Mouse (Mus musculus): Measurements from ENCODE around the gene Qtrt1. TPM values are rescaled to one million over a fixed set of nuclear protein-coding genes. Genes with fewer than 3 reads are reported as not detected.

The Qtrt1 gene
- total RNA-seq (2021), result 10 to 100 TPM in 1 of 2 experiments, 1 to 10 TPM in 1; 8.5 to 11.2 TPM
- long read RNA-seq, experiment 1, transcript Qtrt1-201 (10 exons, 1,316 nt), result major isoform, 20 of 23 reads
- long read RNA-seq, experiment 1, partial matches to known transcripts, result 1 of 23 reads
- long read RNA-seq, experiment 1, other reads (novel, unspliced or antisense), result 2 of 23 reads
- long read RNA-seq, experiment 2, transcript Qtrt1-201 (10 exons, 1,316 nt), result major isoform, 11 of 13 reads
- long read RNA-seq, experiment 2, partial matches to known transcripts, result 0 of 13 reads
- long read RNA-seq, experiment 2, other reads (novel, unspliced or antisense), result 2 of 13 reads

DNA sequence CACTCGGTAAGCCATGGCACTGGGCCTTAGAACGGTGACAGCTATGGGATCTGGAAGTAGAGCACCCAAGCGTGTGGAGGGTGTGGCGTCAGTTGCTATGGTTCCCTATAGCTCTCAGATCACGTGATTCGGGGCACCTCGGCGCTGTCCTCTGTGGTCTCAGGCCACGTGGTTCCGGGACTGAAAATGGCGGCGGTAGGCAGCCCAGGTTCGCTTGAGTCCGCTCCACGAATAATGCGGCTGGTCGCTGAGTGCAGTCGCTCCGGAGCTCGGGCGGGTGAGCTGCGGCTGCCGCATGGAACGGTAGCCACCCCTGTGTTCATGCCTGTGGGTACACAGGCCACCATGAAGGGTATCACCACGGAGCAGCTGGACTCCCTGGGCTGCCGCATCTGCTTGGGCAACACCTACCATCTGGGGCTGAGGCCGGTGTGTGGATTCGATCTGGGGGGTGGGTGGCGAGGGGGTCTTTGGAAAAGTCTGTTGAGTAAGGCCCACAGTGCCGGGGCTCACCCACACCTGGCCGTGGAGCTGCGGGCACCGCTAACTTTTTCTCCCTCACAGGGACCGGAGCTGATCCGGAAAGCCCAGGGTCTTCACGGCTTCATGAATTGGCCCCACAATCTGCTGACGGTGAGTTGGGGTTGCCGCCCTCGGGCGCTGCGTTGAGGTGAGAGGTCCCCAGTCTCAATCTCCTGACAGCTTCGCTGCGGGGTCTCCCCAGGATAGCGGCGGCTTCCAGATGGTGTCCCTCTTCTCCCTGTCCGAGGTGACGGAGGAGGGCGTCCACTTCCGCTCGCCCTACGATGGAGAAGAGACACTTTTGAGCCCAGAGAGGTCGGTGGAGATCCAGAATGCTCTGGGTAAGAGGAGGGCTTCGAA, at the start of gene Qtrt1:
Gene Qtrt1 (plus strand): TSS at position 169 of the 882 bp plus-strand sequence.
- DNase-seq, result peak; percentile 73 to 79
- intact Hi-C loops (cut with DNase I), result loop anchor here (2.0 kb wide), 1 partner anchor 57 kb away; no protein-coding TSS in a partner anchor

DNA sequence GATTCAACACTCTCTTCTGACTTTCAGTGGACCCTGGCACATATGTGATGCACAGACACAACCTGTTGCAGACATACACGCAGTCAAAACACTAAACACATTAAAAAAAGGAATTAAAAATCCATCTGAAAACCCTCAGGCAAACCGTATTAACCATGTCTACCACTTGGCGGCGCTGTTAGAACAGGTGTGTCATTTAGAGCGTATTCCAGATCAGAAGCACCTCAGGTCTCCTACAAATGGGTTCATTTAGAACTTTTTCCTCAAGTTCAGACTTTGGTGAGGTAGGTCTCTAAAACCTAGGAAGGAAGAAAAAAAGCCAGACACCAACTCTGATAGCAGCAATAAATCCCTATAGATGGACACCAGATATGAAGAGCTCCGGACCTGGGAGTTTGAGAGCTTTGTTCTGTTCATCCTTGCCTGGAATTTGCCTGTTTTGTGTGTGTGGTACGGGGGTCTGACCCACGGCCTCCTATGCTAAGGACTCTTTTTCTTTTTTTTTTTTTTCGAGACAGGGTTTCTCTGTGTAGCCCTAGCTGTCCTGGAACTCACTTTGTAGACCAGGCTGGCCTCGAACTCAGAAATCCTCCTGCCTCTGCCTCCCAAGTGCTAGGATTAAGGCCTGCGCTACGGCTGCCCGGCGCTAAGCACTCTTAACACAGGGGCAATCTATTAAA, 45.0 kb upstream of the Qtrt1 start:
- DNase-seq, result peak; percentile 68 to 78
- intact Hi-C loops (cut with DNase I), result loop anchor here (2.0 kb wide), 1 partner anchor 100 kb away; no protein-coding TSS in a partner anchor

GRCm38 (mm10) chr9:21367357-21368111, 44.1 kb upstream of the Qtrt1 start, which contains the start of gene Ilf3:
Gene Ilf3 (plus strand): TSS chr9:21367871.
- peak; percentile 99 to 100 for DNase-seq
- intact Hi-C loops (cut with DNase I), result loop anchor here (1.0 to 2.0 kb wide), 2 partner anchors 43 to 99 kb away; no protein-coding TSS in a partner anchor

DNA sequence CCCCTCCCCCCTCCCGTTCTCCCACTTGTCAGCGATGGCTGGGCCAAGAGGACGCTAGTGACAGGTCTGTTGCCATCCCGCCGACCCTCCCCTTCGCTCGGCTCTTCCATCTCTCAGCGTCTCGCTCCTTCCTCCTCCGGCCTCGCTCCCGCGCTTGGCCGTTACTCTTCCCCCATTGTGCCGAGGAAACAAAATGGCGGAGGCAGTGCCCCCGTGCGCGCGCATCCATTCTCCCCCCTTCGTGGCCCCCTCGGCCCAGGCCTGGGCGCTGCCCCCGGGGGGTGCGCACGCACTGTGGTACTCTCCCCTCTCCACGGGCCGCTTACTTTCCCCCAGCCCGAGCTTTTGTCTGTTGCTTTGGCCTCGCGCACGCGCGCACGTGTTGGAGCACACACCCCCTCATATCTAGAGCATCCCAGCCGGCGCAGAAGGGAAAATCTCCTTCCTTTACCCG, 43.5 kb upstream of the Qtrt1 start:
- DNase-seq, result peak; percentile 69 to 73
- intact Hi-C loops (cut with DNase I), result loop anchor here (1.0 kb wide), 1 partner anchor 42 kb away; no protein-coding TSS in a partner anchor

GRCm38 (mm10) chr9:21369080-21369479, 42.6 kb upstream of the Qtrt1 start:
- DNase-seq, result no peak
- intact Hi-C loops (cut with DNase I), result no loop called here

DNA sequence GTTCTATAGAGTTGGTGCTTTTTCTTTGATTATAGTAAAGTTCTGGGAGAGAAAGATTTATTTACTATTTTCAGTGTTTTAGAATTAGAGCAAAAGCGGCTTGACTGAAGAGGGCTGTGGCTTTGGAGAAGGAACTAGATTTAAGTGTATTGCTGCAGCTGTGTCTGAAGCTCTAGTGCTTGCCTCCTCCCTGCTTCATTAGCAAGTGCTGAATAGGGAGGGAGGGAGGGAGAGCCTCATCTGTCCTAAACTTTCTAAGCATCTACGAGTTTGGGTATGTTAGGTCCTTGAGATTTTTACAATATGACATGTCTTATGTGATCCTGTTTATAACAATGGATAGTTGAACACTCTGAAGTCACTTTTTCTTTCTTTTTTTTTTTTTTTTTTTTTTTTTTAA, 40.8 kb upstream of the Qtrt1 start:
- no peak for DNase-seq
- intact Hi-C loops (cut with DNase I), result no loop called here

- intact Hi-C loops (cut with DNase I), result no loop called here
- DNase-seq, result no peak
These were observed 39.1 kb upstream of the Qtrt1 start for GRCm38 (mm10) chr9:21372508-21372907.

- intact Hi-C loops (cut with DNase I), result no loop called here
- DNase-seq, result no peak
These were observed 32.4 kb upstream of the Qtrt1 start for GRCm38 (mm10) chr9:21379195-21379594.

GRCm38 (mm10) chr9:21380868-21381267, 30.8 kb upstream of the Qtrt1 start:
- DNase-seq, result no peak
- intact Hi-C loops (cut with DNase I), result no loop called here

DNA sequence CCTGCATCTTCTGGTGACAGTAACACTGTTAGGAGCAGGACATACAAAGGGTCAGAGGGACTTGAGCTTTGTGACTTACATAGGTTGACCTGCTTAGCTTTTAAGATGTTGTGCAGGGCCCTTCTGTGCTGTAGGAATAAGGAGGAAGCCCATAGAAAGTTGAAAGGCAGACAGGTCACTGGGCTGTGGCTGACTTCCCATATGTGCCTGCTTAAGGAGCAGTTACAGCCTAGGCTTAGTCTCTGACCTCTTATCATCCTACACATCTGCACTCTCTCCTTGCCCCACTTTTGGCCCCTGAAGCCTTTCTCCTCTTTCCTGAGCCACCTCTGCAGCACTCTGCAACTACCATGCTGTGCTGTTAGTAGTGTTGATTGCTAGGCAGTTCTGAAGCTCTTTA, 27.7 kb upstream of the Qtrt1 start:
- no peak for DNase-seq
- intact Hi-C loops (cut with DNase I), result no loop called here

GRCm38 (mm10) chr9:21392646-21393175, 18.9 kb upstream of the Qtrt1 start:
- DNase-seq, result peak; percentile 29 to 32
- intact Hi-C loops (cut with DNase I), result no loop called here

- DNase-seq, result no peak
- intact Hi-C loops (cut with DNase I), result no loop called here
These were observed 15.9 kb upstream of the Qtrt1 start for GRCm38 (mm10) chr9:21395692-21396091.

DNA sequence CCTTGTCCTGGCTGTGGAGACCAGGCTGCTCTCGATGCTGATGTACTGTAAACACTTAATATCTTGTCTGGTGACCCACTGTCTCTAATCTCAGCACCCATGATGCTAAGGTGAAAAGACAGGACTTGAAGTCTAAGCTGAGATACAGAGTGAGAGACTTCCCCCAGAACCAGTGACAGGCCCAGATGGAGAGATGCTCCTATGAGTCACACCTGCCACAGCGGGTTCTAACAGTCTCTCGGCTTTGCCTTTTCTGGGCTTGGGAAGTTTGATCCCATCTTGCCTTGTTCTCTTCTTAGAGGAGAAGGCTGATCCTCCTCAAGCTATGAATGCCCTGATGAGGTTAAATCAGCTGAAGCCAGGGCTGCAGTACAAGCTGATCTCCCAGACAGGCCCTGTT, 14.5 kb upstream of the Qtrt1 start:
- intact Hi-C loops (cut with DNase I), result no loop called here

DNA sequence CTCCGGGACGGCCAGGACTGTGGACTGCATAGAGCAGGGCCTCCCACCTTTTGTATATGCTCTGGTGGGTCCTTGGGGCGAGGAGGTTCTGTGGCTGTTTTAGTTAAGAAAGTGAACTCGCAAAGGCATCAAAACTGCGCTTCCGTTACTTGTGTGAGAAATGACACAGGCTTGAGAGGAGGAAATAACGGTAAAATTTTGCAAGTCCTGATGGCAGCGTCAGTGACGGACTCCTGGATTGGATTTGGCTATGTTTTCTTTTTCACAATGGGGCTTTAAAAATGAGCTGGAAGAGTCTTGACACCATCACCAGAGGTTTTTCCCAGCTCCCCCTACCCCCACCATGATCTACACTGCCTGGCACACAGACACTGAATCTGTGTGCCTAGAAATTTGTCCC, 10.6 kb upstream of the Qtrt1 start:
- no peak for DNase-seq
- intact Hi-C loops (cut with DNase I), result no loop called here

More for the DNA sequence above, 14.5 kb upstream of the Qtrt1 start:
- no peak for DNase-seq

GRCm38 (mm10) chr9:21402764-21403253, 8.8 kb upstream of the Qtrt1 start:
- intact Hi-C loops (cut with DNase I), result no loop called here
- peak in 1 of 2 experiments; percentile 45 for DNase-seq

- intact Hi-C loops (cut with DNase I), result no loop called here
These were observed 7.9 kb upstream of the Qtrt1 start for GRCm38 (mm10) chr9:21403745-21404144.

GRCm38 (mm10) chr9:21405525-21405924, 6.1 kb upstream of the Qtrt1 start:
- intact Hi-C loops (cut with DNase I), result no loop called here
- DNase-seq, result no peak

More at GRCm38 (mm10) chr9:21403745-21404144, 7.9 kb upstream of the Qtrt1 start:
- DNase-seq, result no peak

DNA sequence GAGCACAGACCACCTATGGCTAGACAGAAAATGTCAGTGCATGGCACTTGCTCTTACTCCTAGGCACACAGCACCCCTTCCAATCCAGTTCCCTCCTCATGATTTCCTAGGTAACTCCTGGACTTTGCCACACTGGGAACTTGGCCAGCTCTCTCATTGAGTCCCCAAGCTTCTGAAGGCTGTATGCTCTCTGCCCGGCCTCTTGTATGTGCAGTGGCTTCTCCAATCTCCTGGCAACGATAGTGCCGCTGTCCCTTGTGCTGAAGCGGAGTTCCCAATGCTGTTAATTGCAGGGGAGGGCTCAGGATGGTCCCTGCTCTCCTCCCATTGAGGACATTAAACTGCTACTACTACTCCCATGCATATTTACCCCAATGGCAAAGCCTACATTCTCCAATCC, 3.7 kb upstream of the Qtrt1 start:
- DNase-seq, result peak; percentile 37 to 50
- intact Hi-C loops (cut with DNase I), result no loop called here

- DNase-seq, result no peak
- intact Hi-C loops (cut with DNase I), result no loop called here
These were observed 3.0 kb upstream of the Qtrt1 start for GRCm38 (mm10) chr9:21408624-21409023.
